Mouse (Mus musculus) forebrain, embryonic 14.5 days (tissue): ENCODE results near the gene Socs1. TPM values are rescaled to one million over a fixed set of nuclear protein-coding genes. Genes with fewer than 3 reads are reported as not detected.

Source experiments
- ATAC-seq: fragments of 200-750 bp; cut with Nextera tagmentation; 2 replicates; pipeline ENCODE4 v1.8.0; 2017; ENCODE audit warnings: mild to moderate bottlenecking, moderate library complexity
- DNase-seq: peaks from one replicate; pipeline ENCODE4 v3.0.0-alpha.2; 2015; ENCODE audit warnings: low spot score
- H3K27ac ChIP-seq: fragments of 300-500 bp; sonication (generic); 2 replicates; pipeline ENCODE4 v1.5.1; 2014; ENCODE audit warnings: low read depth, mild to moderate bottlenecking, control low read depth, low read length, moderate library complexity
- H3K27me3 ChIP-seq: fragments of 300-500 bp; sonication (generic); replicated peaks from 2 replicates; pipeline ENCODE4 v1.6.1; 2014; ENCODE audit warnings: low read length, control low read depth, mixed read lengths; ENCODE audit not compliant: control insufficient read depth, insufficient read depth
- H3K36me3 ChIP-seq: fragments of 300-500 bp; sonication (generic); 2 replicates; pipeline ENCODE4 v1.6.1; 2014; ENCODE audit warnings: low read length, control low read depth; ENCODE audit not compliant: control insufficient read depth, insufficient read depth
- H3K4me1 ChIP-seq: fragments of 300-500 bp; sonication (generic); 2 replicates; pipeline ENCODE4 v1.6.1; 2014; ENCODE audit warnings: antibody characterized with exemption, low read length, control low read depth; ENCODE audit not compliant: control insufficient read depth, insufficient read depth
- H3K4me2 ChIP-seq: fragments of 300-500 bp; sonication (generic); 2 replicates; pipeline ENCODE4 v1.6.1; 2014; ENCODE audit warnings: mild to moderate bottlenecking, control low read depth, low read length
- H3K4me3 ChIP-seq: fragments of 300-500 bp; sonication (generic); 2 replicates; pipeline ENCODE4 v1.5.1; 2014; ENCODE audit warnings: low read depth, low read length, control low read depth
- H3K9ac ChIP-seq: fragments of 300-500 bp; sonication (generic); 2 replicates; pipeline ENCODE4 v1.6.1; 2014; ENCODE audit warnings: mild to moderate bottlenecking, low read length, control low read depth, moderate library complexity
- H3K9me3 ChIP-seq: fragments of 300-500 bp; sonication (generic); replicated peaks from 2 replicates; pipeline ENCODE4 v1.6.1; 2016; ENCODE audit warnings: low read length, control low read depth, mixed read lengths; ENCODE audit not compliant: control insufficient read depth
- WGBS: fragments of 180-500 bp; shearing (Covaris S2); extraction: QIAGEN DNeasy Blood & Tissue Kit; methylation state at CpG from one replicate; pipeline ENCODE4 v1.1.7; 2014; 5-methylcytosine and 5-hydroxymethylcytosine counted together
- polyA plus RNA-seq: library from polyadenylated mRNA; unstranded; fragments of >200 nt; fragmentation: Nextera tagmentation; extraction: Ambion mirVana; gene quantifications from 2 replicates; pipeline ENCODE4 v1.2.1, GENCODE M21; 2014

Socs1 gene
- polyA plus RNA-seq, 1 experiment from 2014 or later = 1.1 TPM

DNA sequence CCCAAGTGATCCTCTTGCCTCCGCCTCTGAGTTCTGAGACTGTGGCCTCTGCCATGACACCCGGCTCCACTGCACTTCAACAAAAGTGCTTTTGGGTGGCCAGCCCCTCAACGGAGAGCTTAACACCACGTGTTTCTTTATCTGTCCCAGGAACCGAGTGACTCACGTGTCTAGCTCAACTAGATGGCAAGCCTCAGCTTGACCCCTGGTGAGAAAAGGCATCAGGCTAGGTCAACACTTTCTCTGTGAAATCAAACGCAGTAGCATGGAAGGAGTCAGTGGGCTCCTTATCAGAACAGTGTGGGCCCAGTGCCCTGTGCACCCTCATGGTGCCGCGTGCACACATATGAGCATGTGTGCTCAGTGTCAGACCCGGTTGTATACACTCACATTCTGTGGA lies 49.0 kb downstream of the Socs1 start:
- Histone ChIP-seq H3K9me3 (no peaks in the 10 kb centered on the region), H3K4me3 (no peak overlapping the region), H3K4me2 (no peak overlapping the region), H3K27ac (no peak overlapping the region), H3K27me3 (no peaks in the 10 kb centered on the region), H3K36me3 (no peaks in the 10 kb centered on the region), H3K4me1 (no peaks in the 10 kb centered on the region), H3K9ac (no peak overlapping the region)
- ATAC-seq = no peak
- DNase-seq = no peak
- 76% methylated on average over 10 of the region's 10 CpGs for WGBS

DNA sequence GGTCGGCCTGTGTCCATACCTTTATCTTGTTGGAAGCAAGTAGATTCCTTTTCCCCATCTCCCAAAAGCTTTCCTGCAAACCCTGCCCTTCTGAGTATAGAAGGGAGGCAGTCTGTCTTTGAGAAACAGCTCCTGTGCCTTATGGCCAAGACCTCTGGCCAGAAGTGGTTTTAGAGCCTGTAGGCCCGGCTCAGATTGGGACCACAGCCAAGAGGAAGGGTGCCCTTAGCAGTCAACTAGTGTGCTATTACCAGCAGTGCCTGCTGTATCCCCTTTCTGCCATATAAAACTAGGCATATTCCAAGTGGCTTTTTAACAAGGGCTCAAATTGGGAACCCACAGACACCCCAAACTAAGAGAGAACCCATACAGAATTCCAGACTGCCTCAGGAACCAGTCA lies 49.6 kb downstream of the Socs1 start:
- Histone ChIP-seq H3K27me3 (no peaks in the 10 kb centered on the region), H3K27ac (no peak overlapping the region), H3K36me3 (no peaks in the 10 kb centered on the region), H3K9me3 (no peaks in the 10 kb centered on the region), H3K4me2 (no peak overlapping the region), H3K4me1 (no peaks in the 10 kb centered on the region), H3K4me3 (no peak overlapping the region), H3K9ac (no peak overlapping the region)
- WGBS = 78% methylated on average over 2 of the region's 2 CpGs
- ATAC-seq (no peak), DNase-seq (no peak)

DNA sequence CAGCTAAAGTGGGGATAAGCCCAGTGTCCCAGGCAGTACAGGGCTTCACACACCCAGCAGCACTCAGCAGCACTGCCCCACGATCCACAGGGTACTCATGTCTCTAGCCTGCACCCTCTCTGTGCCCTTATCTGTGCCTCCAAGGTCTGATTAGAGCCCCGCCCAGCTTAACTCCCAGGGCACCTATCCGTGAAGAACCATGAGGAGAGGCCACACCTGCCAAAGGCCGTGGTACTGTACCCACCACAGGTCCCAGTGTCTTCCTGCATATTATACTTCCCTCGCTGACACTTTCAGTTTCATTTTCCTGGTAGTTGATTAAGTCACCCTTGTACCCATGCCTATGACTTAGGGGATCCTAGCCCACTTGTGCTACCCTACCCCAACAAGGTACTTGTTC lies 52.9 kb downstream of the Socs1 start:
- no peaks in the 10 kb centered on the region for H3K27me3 ChIP-seq
- DNase-seq = no peak
- H3K4me2 ChIP-seq = no peak overlapping the region
- WGBS = 86% methylated on average over 5 of the region's 5 CpGs
- H3K9me3 ChIP-seq = no peaks in the 10 kb centered on the region
- no peak overlapping the region for H3K4me3 ChIP-seq
- no peak overlapping the region for H3K9ac ChIP-seq
- no peak for ATAC-seq
- H3K27ac ChIP-seq = no peak overlapping the region
- H3K4me1 ChIP-seq = no peaks in the 10 kb centered on the region
- no peaks in the 10 kb centered on the region for H3K36me3 ChIP-seq

Other genes with a start within 250 kb of the Socs1 start
- gene Dexi, start 242.5 kb downstream of the Socs1 start, polyA plus RNA-seq = 16.9 and 21.6 TPM in 2 replicates
- 50.2 and 65.6 TPM in 2 replicates for gene Clec16a, start 240.2 kb downstream of the Socs1 start, polyA plus RNA-seq
- not detected in 2 replicates for gene Tnp2, start 3.1 kb upstream of the Socs1 start, polyA plus RNA-seq
- not detected in 2 replicates for gene Prm3, start 5.4 kb upstream of the Socs1 start, polyA plus RNA-seq
- gene Prm2, start 10.6 kb upstream of the Socs1 start, polyA plus RNA-seq = not detected in 2 replicates
- not detected in 2 replicates for gene Prm1, start 20.3 kb upstream of the Socs1 start, polyA plus RNA-seq
- gene Gm11172, start 27.4 kb upstream of the Socs1 start, polyA plus RNA-seq = not detected in 2 replicates
- gene Rmi2, start 49.5 kb upstream of the Socs1 start, polyA plus RNA-seq = 0.78 and 0.88 TPM in 2 replicates